Mouse (Mus musculus) cerebral cortex, adult 2 months (tissue): ENCODE measurements around the gene Atp6v1g1.

Source experiments
- WGBS: fragments of 180-500 bp; shearing (Covaris S2); methylation state at CpG from one replicate; pipeline ENCODE4 v1.1.7; 2018; 5-methylcytosine and 5-hydroxymethylcytosine counted together

Gene Atp6v1g1

DNA sequence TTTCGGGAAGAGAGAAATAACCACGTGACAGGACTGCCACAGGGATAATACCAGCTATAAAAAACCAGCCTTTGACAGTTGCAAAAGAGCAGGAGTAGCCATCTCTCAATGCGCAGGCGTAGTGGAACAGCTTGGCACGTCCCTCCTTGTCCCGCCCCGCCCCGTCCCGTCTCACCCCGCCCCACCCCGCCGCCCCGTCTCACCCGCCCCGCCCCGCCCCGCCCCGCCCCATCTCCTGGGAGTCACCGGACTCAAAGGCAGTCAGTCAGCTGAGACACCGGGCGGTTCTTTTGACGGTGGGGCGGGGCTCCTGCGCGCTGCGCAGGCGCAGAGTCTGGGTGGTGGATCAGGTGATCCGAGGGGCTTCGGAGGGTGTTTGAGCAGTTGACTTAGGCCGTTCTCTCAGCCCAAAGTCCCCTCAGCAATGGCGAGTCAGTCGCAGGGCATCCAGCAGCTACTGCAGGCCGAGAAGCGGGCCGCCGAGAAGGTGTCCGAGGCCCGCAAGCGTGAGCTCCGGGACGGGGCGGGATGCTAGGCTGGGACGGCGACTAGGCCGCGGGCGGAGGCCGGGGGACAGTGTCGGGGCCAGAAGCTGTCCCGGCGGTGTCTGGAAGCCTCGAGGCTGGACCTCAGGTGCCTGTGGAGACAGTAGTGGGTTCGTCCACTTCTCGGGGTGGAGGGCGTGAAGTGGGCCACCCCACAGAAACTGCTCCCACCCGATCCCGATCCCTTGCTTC, at the start of gene Atp6v1g1:
Gene Atp6v1g1, plus strand, starts transcription at position 279 of the 737 bp plus-strand sequence.
- WGBS, result under 1% methylated on average over 56 of the region's 57 CpGs

DNA sequence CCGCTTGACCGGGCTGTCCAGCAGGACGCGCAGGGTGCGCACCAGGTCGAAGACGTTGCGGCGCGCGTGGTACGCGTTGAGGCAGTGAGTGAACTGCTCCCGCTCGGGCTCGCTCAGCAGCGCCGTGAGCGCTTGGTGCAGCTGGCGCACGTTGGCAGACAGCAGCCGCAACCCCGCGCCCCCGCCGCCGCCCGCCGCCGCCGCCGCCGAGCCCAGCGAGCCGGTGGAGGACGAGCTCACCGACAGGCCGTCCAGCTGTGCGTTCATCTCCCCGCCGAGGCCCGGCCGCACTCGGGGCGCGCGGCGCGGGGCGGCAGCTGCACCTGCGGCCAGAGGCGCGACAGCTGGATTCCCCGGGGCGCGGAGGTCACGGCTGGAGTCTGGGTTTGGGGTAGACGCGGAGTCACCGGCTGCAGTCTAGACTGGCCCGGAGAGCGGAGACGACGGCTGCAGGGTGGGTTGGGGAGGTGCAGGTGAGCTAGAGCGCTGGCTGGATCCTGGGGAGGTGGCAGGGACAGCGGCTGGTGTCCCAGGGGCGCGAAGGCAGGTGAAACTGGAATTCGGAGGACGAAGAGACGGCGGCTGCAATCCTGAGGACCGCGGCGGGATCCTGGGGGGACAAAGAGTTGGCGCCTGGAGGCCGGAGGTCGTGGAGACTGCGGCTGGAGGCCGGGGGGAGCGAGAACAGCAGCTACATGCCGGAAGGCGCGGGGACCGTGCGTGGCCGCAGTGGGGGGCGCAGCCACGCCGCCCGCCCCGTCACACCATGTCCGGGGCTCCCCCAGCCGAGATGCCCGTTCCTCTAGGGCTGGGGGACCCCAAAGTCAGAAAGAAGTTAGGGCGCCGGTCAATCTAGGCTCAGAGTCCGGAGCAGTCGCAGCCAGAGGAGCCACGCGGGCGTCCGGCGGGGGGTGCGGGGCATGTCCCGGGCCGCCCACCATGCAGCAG, 49.3 kb upstream of the Atp6v1g1 start:
- 1% methylated on average over 107 of the region's 107 CpGs for WGBS

DNA sequence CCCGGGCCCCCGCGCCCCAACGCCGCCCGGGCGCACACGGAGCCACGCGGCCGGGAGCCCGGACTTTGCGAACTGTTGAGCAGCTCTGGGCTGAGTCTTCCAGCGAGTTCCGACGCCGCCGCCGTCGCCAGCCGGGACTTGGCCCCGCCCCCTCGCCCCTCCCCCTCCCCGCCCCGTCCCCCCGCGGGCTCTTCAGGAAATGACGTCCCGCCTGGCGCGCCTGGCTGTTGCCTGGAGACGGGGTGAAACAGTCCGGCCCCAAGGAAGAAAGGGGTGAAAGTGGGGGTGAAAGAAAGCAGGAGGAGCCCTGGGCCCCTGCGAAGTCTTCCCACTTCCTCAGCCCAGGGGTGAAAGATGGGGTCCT, 48.7 kb upstream of the Atp6v1g1 start, which contains the start of gene Whrn:
Gene Whrn, minus strand, starts transcription at position 77 of the 364 bp plus-strand sequence.
- WGBS, result 1% methylated on average over 33 of the region's 34 CpGs

DNA sequence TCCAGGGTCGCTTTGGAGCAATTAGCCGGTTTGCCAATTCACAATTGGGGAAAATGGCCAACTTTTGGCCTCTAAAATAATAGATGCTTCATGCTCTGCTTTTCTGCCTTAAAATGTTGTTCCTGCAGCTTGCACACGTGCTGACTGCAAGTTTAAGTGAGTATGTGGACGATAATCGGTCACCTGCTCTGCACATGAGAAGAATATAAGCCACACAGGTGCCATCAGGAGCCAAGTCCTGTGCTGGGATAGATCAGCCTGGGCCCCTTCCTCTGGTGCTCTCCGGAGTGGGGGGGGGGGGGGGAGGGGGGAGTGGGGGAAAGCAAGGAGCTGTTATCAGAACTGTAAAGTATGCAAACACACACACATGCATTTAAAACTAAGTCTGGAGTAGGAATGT, 48.3 kb upstream of the Atp6v1g1 start:
- WGBS, result 17% methylated on average over 6 of the region's 6 CpGs

DNA sequence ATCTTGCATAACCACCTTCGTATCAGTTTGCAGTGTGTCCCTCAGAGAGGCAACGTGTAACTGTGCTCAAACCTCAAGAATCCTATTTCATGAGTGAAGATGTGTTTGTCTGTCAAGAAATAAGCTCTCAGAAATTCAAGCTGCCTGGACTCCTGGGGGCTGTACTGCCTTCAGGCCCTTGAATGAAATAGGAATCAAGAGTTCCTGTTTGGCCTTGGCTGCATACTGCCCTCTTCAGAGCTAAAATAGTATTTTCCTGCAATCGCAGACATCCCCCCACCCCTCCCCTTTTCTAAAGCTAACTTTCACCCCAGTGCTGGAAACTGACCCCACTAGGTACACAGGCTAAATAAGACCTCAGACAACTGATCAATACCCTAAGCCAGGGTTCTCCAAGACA, 46.2 kb upstream of the Atp6v1g1 start:
- WGBS, result 37% methylated on average over 3 of the region's 3 CpGs

DNA sequence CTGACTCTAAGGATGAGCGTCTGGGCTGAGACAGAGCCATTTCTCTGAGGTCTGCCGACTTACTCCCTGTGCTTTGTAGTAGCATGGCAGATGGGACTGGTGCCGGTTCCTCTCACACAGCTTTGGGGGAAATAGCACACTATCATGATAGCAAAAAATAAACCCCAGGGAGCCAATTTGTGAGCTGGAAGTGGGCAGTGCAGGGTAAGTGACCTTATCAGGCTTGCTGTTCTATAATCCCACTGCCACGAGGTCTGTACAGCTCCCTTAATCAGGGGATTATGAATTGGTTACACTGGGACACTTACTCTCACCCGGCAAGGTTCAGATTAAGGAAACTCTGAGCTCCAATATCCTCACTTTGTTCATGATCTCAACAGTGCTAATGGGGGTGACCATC, 43.5 kb upstream of the Atp6v1g1 start:
- 63% methylated on average over 5 of the region's 5 CpGs for WGBS

DNA sequence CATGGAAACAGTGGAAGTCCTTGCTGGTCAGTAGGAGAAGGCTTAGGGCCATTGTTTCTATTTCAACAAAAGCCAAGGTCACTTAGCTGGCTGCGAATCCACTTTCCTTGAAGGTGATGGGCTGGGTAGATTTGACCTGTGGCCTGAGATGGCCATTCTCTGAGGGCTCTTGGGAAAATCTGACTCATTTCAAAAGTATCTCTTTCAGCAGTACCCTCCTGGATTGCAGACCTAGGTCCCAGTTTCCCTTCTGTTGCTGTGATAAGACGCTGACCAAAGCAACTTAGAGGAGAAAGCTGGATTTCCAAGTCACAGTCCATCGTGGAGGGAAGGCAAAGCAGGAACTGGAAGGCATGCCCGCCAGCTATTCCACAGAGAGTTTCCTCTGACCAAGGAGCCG, 40.6 kb upstream of the Atp6v1g1 start:
- 82% methylated on average over 5 of the region's 5 CpGs for WGBS

DNA sequence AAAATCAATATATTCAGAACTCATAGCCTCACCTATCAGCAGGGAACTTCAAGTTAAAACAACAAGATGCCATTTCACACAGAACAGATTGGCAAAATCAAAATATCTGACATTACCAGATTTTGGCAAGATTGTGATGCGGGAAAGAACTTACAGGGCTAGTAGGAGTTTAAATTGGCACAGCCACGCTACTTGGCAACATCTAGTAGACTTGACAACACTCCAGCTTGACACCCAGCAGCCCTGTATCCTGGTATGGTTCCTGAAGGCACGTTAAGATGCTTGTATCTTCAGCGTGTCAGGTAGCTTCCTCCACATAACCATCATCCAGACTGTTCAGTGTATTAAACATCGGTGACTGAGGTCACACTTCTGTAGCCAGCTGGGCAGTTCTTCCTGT, 37.1 kb upstream of the Atp6v1g1 start:
- 42% methylated on average over 5 of the region's 5 CpGs for WGBS

DNA sequence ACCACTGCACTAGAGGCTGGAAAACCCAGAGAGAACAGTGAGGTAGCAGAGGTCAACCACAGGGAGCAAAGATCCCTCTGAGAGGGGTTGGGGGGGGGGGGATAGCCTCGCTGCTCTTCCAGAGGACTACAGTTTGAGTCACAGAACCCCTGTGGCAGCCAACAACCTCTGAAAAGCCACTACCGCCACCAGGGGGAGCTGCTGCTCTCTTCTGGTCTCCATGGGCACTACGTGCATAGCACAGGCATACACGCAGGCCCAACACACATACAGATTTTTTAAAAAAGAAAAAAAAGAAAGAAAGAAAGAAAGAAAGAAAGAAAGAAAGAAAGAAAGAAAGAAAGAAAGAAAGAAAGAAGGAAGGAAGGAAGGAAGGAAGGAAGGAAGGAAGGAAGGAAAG, 36.3 kb upstream of the Atp6v1g1 start:
- WGBS, result 44% methylated on average over 4 of the region's 4 CpGs

DNA sequence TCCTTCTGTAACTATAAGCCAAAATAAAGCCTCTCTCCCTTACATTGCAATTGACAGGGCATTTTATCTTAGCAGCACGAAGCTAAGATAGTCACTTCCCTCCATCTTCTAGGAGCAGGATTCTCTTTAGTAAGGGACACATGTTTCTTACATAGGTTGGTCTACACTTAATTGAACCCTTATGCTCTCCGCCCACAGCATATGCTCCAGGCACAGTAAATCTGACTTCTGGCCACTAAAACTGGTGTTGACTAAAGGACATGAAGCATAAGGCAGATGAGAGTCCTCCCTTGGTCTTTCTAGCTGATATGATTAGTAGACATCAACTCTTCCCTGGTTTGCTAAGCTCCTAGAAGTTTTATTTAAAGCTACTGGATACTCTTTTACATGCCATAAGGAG, 31.7 kb upstream of the Atp6v1g1 start:
- 85% methylated on average over 2 of the region's 2 CpGs for WGBS

DNA sequence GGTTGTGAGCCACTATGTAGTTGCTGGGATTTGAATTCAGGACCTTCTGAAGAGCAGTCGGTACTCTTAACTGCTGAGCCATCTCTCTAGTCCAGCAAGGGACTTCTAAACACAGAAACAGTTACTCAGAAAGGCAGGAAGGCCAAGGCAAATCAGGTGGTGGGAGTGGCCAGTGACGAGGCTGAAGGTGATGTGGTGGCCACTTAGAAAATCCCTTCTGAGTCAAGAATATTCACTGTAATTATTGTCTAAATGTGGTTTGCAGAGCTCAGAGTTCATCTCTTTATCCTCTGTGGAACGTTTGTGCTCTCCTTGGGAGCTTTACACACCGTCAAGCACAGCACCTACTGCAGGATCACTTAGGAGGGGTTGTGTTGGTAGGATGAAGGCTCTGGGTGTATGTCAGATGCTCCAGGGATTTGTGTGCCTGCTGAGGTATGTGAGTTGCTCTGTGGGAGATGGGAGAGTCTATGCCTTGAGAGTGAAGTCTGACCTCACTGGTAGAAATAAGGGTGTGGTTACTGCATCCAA, 30.1 kb upstream of the Atp6v1g1 start:
- WGBS, result 79% methylated on average over 4 of the region's 4 CpGs

DNA sequence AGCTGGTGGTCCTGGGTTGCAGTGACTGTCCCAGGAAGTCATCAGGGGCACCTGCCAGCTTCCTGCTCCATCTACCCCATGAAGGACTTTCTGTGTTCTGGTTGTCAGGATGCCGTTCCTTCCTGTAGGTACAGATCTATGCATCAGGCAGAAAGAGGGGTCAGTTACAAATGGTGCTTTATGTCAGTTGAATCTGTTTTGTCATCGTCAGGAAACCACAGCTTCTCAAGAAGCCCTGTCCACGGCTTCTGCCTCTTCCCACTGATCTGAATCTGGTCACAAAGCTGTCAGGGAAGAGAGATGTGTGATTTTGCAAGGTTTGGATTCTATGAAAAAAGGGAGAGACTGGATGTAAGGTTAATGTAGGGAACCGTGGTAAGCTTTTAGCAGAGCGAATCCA, 29.6 kb upstream of the Atp6v1g1 start:
- WGBS, result 65% methylated on average over 5 of the region's 5 CpGs

DNA sequence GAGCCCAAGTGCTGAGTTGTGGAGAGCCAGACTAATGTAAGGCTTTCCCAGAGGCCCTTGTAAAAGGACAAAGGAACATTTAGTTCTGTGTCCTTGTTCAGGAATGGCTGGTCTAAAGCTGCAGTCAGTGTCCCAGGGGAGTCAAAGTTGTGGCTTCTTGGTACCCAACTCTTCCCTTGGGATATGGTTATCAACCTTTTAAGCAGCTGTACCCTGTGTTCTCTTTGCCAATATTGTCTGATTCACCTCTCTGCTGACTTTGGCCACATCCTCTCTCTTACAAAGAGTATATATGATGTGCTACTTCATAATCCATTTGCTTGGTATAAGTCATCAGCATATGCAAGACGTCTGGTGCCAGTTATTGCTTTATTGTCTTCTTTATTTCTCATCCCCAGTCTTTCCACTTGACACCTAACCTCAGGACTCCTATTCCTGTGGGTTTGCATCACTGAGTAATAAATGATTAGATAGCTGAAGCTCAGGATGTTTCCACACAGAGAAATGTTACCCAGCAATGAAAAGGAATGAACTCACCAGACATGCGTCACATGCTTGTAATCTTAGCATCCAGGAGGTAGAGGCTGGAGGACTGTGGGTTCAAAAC, 22.7 kb upstream of the Atp6v1g1 start:
- 91% methylated on average over 2 of the region's 2 CpGs for WGBS

DNA sequence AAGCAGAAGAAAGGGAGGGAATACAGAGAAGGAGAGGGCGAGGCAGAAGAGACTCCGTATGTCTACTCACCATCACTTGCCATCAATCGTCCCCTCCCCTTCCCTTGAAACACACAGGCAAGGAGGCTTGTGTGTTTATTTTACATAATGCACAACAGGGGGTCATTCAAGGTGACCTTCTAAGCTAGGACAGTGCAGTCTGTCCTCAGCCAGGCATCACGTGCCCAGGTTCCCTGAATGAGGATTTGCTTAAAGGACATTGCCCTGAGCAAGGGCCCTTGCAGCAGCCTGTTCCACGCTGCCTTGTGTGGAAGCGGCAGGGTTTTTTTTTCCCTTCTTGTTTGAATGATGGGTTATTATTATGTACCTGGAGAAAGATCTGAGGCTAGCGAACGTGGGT, 19.1 kb upstream of the Atp6v1g1 start:
- WGBS, result 86% methylated on average over 8 of the region's 8 CpGs

DNA sequence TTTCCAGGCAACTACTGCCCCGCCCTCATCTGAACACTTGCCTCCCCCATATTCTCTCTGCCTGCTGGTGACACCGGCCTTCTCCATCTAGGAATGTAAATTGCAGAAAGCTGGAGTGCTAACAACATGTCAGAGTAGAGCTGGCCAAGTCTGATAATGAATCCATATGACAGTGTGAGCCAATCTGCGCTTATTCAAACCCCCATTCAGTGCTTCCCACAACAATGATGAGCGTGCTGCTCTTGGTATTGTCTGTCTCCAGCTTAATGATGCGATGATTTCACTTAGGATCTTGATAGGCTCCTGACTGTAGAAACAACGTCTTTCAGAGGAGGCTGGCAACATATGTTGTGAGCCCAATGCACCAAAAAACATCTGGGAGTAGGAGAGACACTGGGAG, 15.6 kb upstream of the Atp6v1g1 start:
- WGBS, result 32% methylated on average over 6 of the region's 6 CpGs

DNA sequence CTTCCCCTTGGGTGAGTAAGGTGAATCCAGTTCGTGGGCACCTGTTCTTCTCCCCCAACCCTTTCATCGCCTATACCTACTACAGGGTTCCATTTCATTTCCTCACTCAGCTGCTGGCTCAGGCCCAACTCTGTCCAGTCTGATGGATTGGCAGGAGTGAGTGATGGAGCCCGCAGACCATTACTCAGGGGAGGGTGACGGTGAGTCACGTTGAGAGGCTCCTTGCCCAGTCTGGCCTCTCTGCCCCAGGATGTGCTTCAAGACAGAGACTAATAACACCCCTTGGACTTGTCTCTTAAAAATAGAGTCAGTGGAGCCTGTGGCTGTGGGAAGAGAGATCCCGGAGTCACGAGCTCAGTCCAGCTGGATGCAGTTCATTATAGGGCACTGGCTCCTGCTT, 14.2 kb upstream of the Atp6v1g1 start:
- WGBS, result 91% methylated on average over 7 of the region's 7 CpGs

DNA sequence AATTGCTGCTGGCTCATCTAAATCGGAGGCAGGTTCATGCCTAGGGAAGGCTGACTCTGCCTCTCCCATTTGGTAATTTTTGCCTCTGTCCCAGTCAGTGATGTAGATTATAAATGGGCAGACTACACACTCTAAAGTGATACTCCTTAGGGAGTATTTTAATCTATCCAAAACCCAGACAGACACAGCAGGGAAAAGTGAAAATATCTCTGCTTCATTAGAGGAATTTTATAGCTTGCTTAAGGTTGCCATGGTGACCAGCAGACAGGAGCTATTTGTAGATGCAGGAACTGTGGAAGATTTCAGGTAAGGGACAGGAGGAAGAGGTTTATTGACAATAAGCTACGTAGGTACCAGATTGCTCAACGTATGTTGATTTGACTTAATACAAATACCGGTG, 7.0 kb upstream of the Atp6v1g1 start:
- 80% methylated on average over 4 of the region's 4 CpGs for WGBS

DNA sequence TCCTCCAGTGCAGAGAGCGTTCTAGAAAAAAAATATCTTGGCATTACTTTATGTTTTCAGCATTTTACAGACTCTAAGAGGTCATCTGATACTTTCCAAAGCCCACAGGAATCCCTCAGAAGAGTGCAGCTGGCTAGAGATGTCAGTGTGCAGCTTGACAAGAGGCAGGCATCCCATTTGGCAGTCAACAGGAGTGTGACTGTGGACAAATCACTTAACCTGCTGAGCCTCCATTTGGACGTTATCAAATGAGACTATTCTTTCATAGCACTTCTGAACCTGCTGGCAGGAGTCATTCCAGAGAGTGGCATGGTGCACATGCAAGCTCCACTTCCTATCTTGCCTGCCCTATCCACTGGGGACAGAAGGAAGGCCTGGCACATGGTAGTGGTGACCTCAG, 2.4 kb upstream of the Atp6v1g1 start:
- WGBS, result 81% methylated on average over 2 of the region's 2 CpGs

DNA sequence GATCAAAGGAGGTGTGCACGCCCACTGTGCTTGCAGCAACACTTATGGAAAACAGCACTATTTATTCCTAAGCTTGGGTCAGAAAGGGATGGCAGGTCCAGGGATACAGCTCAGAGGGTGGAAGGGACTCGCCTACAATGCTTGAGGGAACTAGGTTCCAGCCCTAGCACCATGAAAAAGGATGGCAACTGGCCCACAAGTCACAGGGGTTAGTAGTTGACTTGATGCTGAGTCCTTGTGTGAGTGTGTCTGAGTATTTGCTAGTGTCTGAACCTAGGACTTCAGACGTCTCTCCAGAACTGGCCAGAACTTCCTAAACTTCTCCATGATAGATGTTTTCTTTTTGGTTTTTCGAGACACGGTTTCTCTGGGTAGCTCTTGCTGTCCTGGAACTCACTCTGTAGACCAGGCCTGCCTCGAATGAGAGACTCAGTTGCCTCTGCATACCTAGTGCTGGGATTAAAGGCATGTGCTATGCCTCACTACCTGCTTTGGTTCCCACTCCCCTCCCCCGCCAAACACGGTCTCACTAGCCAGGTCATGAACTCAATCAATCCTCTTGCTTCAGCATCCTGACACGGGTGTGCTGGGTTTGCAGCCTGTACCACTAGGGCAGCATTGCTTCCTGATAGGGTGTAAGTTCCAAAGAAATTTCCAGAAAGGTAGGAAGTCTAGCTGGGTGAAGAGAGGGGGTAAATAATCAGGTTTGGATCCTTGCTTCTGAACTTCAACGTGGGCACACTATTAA, 652 bp upstream of the Atp6v1g1 start:
- 58% methylated on average over 10 of the region's 10 CpGs for WGBS

DNA sequence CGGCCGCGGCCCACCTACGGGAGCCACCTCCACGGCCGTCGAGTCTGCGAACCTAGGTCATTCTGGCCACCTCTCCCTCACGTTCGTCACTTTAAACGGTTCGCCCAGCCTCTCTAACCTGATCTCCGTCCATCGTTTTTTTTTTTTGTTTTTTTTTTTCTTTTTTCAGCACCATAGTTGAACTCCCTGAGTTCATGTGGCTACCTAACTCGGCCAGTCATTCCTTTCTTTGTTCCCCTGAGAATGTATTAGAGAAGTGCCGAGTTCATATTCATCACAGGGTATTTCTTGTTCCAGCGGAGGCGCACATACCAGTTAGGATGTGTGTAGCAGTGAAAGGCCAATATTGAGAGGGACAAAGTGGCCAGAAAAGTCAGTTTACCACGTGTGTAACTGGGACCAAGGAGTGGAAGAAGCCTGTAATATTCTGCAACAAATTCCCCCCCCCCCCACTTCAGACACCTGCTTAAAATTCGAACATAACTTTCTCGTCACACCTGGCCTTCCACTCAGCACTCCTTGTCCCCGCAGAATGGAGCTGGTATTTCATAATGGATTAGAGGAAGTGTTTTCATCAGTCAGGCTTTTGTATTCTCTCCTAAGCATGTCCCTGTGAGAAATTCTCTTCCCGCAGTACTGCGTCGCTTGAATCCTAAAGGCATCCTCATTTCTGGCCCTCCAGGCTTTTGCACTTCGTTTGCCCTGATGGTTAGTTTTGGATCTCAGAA, 823 bp downstream of the Atp6v1g1 start:
- 6% methylated on average over 26 of the region's 26 CpGs for WGBS
